Mouse (Mus musculus): ENCODE measurements around the gene Ssb.

The Ssb gene

DNA sequence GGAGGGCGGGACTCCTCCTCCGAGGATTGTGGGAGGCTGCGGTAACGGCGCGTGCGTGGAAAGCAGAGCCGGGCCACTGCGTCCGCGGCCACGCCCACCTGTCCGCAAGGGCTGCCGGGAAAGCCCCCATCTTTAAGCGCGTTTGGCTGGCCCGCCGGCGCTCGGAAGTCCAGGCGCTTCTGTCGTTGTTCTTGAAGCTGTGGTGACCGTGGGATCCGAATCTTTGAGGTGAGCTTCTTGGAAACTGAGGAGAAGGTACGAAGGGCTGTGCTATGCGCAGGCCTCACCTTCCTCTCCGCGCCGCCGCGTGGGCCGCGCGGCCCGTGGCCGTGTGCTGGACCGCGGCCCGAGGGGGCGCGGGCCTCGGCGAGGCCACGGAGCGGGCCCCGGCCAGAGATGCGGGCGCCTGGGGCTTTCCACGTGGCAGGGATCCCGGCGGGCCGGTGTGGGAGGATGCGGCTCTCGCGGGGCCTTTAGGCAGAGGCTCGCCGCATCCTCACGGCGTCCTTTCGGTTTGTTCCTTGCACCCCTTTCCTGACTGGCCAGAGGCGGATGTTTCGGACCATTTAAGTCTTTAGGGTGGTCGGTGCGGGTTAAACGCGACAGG is at the start of gene Ssb:
Gene Ssb, plus strand, starts transcription at position 78 of the 607 bp plus-strand sequence.
- peak; percentile 92 to 95 for DNase-seq

- DNase-seq, result no peak
These were observed 44.8 kb upstream of the Ssb start for GRCm38 (mm10) chr2:69816575-69816974.

DNA sequence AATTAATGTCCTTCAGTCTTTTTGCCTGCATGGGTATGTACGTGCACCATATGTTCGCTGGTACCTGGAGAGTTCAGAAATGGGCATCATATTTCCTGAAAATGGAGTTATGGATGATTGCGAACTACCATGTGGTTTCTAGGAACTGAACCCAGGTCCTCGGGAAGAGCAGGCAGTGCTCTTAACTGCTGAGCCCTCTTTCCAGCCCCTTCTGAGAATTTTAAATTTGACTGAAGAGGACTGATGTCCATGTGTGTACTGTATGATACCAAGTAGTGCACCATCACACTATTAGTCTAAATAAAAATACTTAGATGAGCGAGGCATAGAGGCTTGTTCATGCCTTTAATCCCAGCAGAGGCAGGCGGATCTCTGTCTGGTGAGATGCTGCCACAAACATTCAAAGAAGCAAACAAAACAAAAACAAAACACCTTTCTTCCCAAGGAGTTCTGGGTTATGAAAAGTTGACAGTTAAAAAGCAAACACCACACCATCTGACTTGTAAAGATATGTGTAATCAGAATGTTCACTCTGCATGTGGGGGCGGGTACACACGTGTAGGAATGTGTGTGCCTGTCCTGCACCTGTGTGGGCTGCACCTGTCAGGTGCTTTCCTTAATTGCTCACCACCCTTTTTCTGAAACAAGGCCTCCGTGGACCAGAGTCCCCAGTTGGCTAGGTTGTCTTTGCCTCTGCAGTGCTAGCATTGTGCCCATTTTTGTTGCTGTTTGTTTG is 42.8 kb upstream of the Ssb start:
- DNase-seq, result no peak

DNA sequence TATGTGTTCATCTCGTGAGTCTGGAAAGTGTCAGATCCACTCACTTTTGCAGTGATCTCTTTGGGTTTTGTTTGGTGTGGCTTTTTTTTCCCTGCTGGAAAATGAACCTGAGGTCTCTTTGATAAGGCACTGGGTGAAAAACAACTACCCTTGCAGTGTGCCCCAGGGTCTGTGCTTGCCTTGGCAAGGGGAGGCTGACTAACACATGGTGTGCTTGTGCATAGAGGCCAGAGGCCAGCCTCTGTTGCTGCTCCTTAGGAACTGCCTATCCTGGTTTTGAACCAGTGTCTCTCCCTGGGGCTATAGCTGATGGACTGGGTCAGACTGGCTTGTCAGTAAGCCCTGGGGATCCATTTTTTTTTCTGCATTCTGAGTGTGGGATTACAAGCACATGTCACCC is 41.2 kb upstream of the Ssb start:
- no peak for DNase-seq

GRCm38 (mm10) chr2:69821711-69822110 is 39.7 kb upstream of the Ssb start, which contains the start of gene Klhl23:
Gene Klhl23, plus strand, starts transcription at chr2:69821944.
- peak; percentile 7 to 11 for DNase-seq

GRCm38 (mm10) chr2:69822361-69823128 is 38.8 kb upstream of the Ssb start:
- peak; percentile 24 to 34 for DNase-seq

- DNase-seq, result peak; percentile 20 to 29
These were observed 38.2 kb upstream of the Ssb start for GRCm38 (mm10) chr2:69823129-69823677.

GRCm38 (mm10) chr2:69825898-69826297 is 35.5 kb upstream of the Ssb start:
- DNase-seq, result no peak

GRCm38 (mm10) chr2:69826380-69826779 is 35.0 kb upstream of the Ssb start:
- DNase-seq, result no peak

GRCm38 (mm10) chr2:69828031-69828430 is 33.3 kb upstream of the Ssb start:
- no peak for DNase-seq

DNA sequence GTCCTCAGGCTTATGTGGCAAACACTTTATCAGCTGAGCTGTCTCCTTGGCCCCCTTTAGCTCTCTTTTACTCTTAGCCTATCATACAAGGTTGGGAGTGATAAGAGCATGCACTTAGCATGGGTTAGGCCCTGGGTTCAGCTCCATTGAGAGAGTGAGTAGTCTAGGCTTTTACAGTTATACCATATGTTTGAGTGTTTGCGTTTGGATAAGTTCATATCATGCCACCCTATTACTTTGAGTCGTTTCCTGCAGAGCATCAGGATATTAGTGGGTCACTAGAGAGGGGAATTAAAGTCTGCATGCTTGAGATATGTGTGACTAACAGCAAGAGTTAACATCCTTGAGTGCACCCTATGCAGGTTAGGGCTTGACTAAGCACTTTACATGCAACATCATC is 31.7 kb upstream of the Ssb start:
- DNase-seq, result no peak

GRCm38 (mm10) chr2:69830116-69830515 is 31.2 kb upstream of the Ssb start:
- DNase-seq, result no peak

DNA sequence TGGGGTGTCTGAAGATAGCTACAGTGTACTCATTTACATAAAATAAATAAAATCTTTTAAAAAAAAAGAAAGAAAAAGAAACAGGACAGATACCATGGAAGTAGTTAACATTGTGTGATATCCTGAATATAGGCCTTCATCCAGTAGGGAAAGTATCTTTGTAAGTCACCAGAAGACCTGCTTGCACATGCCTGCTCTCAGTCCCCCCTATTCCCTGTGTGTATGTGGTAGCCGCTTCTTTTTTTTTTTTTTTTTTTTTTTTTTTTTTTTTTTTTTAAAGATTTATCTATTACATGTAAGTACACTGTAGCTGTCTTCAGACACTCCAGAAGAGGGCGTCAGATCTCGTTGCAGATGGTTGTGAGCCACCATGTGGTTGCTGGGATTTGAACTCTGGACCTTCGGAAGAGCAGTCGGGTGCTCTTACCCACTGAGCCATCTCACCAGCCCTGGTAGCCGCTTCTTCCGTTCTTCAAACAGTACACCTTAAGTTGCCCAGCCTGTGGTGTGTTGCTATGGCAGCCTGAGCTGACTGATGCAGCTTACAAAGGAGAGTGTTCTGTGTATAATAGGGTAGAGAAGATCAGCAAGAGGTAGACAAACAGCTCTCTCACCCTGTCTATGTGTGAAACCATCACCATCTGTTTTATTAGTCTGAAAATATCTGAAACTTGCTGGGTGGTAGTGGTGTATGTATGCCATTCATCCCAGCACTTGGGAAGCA is 24.0 kb upstream of the Ssb start:
- DNase-seq, result no peak

- no peak for DNase-seq
These were observed 23.4 kb upstream of the Ssb start for GRCm38 (mm10) chr2:69837996-69838395.

DNA sequence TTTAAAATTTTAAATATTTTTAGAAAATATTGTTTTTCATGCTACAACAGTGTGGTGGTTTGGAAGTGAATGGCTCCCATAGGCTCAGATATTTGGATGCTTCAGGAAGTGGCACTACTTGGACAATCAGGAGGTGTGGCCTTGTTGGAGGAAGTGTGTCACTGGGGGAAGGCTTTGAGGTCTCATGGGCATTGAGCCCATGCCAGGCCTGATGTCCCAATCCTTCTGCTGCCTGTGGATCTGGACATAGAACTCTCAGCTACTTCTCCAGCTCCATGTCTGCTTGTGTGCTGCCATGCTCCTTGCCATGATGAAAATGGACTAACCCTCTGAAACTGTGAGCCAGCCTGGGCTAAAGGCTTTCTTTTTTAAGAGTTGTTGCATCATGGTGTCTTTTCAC is 22.7 kb upstream of the Ssb start:
- DNase-seq, result no peak

- DNase-seq, result no peak
These were observed 21.1 kb upstream of the Ssb start for GRCm38 (mm10) chr2:69840261-69840660.

- no peak for DNase-seq
These were observed 12.1 kb upstream of the Ssb start for GRCm38 (mm10) chr2:69849215-69849614.

DNA sequence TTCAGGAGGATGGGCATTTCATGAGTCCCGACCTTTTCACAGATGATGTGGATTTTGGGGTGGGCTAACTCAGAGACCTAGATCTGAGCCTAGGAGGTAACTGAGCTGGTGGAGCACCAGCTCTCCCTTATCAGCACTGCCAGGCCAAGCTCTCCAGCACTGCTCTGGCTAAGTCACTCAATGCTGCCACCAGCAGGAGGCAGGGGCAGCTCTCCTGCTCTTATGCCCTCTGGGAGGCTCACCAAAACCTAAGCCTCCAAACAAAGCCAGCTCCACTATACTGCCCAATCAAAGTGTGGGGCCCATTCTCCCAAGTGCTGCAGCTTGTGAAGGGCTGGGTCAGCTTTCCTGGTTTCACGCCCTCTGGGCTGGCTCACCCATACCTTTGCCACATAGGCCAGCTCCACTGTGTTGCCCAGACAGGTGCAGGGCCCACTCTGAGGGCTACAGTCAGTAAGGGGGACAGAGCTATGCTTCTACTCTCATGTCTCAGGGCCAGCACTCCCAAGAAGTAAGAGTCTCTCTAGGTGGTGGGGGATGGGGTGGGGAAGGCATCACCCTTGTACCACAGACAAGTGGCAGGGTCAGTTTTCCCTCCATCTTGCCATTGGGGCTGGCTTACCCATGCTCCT is 9.8 kb upstream of the Ssb start:
- DNase-seq, result no peak

- peak in 1 of 2 experiments; percentile 19 for DNase-seq
These were observed 5.0 kb upstream of the Ssb start for GRCm38 (mm10) chr2:69856392-69856791.

DNA sequence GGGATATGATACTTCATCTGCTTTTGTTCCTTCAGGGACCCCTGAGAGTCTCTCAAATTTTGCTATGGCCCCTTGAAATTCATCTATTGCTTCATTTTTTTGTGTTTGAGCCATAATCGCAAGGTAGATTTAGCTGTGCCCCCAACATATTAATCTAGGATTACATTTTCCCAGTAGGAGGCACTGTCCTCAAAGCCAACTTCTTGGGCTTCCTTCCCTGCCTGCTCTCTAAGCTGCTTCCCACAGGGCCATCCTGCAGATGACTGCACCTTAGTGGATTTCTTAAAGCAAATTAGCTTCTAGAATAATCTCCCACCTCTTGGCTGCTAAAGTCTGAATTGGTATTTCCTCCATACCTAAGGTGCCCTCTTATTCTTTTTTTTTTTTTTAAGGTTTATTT is 3.5 kb upstream of the Ssb start:
- DNase-seq, result no peak

DNA sequence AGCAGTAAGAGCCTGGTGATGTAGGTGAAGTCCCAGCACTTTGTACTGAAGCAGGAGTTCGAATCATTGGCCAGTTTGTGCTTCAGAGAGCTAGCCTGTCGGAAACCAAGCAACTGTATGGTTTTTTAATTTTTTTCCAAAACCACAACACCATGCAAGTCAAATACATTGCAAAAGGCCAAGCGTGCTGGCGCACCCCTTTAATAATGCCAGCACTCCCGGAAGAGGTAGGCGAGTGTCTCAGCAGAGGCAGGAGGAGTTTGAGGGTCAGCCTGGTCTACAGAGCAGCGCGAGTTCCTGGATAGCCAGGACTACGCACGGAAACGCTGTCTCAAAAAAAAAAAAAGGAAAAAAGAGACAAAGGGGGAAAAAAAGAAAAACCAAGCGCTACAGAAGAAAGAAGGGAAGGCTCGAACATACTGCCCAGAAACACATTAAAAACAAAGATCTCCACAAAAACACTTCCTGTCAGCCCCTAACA is 350 bp upstream of the Ssb start:
- DNase-seq, result peak; percentile 30 to 40

DNA sequence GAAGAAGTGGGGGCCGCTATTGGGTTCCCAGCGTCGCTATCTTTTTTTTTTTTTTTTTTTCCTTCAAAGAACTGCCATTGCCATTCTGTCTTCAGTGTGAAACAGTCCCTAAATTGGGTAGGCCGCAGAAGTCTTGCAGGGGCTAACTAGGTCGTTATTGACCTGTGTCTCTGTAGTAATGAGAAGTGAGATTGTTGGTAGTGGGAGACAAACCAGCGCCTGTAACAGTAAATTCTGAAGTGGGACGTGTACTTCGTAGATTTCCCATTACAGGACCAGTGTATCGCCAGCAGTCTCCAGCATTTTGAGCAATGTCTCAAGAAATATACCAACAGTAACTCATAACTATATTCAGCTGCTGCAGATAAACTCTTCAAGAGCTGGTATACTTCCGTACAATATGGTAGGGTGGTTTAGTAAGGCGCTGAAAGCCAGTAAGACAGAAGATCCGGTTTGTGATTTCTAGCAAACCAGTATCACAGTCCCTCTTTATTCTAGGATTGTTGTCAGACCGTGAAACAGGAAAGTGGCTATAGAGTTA is 825 bp downstream of the Ssb start:
- no peak for DNase-seq

Measured in thymus, postnatal 36 days (tissue).